Mouse (Mus musculus) right cerebral cortex, postnatal 14 days (tissue): ENCODE measurements at regions not wholly inside any gene's neighbourhood (a gene's known extent, or its start where the extent isn't known, plus 50 kb on each side); places are given as distances from the start of the nearest gene placed in this dataset.
"Not testable (repeated sequence)": the region's sequence is repeated elsewhere in the genome, so short reads cannot be mapped to it uniquely, and the experiment has no call there.

Source experiments
- DNase-seq: peaks from one replicate; pipeline ENCODE4 v3.0.0; 2022

GRCm38 (mm10) chr15:93094202-93095135 lies 180.5 kb downstream of the Gxylt1 start:
- DNase-seq, result no peak

DNA sequence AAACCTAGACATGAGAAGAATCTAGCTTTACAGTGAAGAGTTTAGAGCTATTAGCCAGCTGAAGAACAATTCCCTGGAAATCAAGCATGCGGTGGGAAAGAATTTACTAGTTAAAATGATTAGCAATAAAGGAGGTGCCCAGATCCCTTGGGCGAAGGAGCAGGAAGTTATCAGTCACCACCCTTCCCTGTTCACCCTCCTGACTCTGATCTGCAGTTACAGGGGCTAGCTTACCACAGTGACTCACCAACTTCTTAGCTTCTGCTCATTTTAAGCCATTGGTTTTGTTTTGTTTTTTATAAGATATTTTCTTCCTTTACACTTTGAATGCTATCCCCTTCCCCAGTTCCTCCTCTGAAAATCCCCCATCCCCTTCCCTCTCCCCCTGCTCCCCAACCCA lies 183.6 kb downstream of the Gxylt1 start:
- DNase-seq, result no peak

GRCm38 (mm10) chr15:93089347-93089746 lies 185.6 kb downstream of the Gxylt1 start:
- DNase-seq, result peak; percentile 77

GRCm38 (mm10) chr15:93084967-93085617 lies 189.9 kb downstream of the Gxylt1 start:
- peak; percentile 32 for DNase-seq

DNA sequence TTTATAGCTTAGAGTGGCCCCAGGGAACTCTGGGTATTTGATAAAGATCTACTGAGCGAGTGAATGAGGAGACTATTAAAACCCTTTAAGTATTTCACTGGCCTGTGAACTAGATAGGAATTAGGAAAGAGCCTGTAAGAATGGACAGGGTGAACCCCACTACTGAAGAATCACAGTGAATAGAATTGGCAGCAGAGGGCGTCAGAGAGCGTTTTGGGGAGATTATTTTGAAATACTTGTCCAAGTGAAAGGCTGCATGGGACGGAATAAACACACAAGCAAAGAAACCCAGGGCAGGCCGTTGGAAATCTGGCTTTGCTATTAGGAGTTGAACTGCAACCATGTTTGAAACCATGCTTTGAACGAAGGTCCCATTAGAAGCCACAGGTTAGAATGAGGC lies 200.9 kb downstream of the Gxylt1 start:
- DNase-seq, result no peak

GRCm38 (mm10) chr15:93062213-93063131 lies 212.5 kb downstream of the Gxylt1 start:
- no peak for DNase-seq

- no peak for DNase-seq
Observed at GRCm38 (mm10) chr15:93053471-93053870, 221.5 kb downstream of the Gxylt1 start.

- no peak for DNase-seq
Observed at GRCm38 (mm10) chr15:93027185-93027584, 247.8 kb downstream of the Gxylt1 start.

DNA sequence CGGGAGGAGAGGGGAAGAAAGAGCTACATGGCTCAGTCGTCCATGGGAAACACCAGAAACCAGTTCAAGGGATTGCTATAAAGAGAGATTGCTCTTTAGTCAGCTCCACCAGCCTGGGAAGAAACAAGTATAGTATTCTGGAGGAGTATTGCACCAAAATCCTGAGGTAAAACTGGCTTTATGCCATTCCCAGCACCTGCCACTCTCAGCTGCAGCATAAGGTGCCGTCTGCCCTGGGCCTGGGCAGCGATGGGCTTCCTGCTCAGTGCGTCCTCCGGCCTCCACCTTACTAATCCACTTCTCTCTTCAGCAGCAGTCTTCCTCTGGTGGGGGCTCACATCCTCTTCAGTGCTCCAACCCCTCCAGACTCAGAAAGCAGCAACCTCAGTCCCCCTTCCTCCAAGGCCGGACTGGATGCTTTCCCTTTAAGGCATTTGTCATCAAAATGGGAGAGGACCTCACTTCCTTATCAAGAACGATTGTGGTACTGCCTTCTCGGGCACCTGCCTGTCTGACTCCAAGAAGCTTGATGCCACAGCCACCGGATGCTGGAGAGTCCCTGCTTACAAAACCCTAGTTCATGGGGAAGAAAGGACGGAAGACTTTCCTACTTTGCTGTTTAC lies 248.4 kb downstream of the Gxylt1 start:
- no peak for DNase-seq

GRCm38 (mm10) chr15:93025791-93026190 lies 249.2 kb downstream of the Gxylt1 start:
- no peak for DNase-seq

DNA sequence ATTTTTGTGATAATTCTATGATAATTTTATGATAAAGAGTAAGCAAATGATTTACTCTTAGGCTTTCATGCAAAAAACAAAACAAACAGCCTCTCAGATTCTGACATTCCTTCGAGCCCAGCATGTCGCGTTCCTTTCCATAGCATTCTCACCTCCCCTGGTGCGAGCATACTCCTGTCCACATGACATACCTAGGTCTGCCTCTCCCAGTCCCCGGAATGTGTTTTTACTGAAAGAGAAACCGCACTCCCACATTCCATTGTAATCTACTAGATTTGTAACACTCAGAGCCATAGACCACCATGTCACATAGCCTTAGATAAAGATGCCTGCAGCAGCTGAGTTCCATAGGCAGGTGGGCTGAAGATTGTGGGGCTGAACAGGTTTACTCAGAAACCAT lies 250.8 kb downstream of the Gxylt1 start:
- DNase-seq, result no peak

GRCm38 (mm10) chr15:93011166-93011565 lies 263.8 kb downstream of the Gxylt1 start:
- DNase-seq, result no peak

GRCm38 (mm10) chr15:93010629-93011028 lies 264.4 kb downstream of the Gxylt1 start:
- DNase-seq, result no peak

DNA sequence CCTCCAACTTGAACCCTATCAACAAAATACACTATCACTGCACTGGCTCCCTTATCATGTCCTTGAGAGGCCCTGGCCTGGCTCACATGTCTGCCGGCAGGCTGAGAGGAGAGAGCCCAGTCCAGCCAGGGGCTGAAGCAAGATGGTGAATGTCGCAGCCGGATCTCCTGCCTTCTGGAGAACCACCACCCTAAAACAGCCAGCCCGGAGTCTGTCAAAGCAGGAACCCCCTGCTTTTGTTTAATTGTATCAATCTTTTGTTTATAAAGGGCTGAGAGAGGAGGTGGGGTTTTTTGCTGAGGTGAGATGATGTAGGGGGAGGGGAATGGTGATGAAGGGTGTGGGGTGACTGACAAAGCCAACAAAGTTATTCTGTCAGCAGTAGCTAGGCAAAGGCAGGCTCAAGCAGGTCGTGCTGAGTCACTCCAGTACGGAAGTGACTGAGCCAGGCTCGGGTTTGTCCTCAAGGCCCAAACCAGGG lies 269.2 kb downstream of the Gxylt1 start:
- no peak for DNase-seq

DNA sequence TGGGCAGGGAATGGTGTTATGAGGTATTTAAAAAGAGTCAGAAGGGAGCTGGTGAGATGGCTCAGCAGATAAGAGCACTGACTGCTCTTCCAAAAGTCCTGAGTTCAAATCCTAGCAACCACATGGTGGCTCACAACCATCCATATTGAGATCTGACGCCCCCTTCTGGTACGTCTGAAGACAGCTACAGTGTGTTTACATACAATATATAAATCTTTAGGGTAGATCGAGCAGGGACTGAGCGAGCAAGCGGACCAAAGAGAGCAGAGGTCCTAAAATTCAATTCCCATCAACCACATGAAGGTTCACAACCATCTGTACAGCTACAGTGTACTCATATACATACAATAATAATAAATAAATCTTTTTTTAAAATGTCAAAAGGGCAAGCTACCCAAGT lies 269.8 kb downstream of the Gxylt1 start:
- not testable (repeated sequence) for DNase-seq

DNA sequence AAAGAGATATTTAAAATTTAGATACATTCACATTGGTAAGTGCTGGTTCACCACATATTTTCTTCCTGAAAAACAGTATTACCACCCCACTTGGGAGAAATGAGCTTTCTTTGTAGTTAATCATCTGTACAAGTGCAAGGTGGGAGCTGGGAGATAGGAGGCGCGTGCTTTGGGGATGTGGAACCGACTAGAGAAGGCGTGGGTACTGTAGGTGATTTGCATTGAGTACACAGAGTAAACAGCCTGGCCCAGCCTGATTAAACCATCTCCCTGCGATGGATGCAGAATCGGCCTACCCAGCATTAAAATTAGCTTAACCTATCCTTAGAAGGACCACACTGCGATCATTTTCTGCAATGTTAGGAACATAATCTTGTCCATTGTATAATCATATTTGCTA lies 270.4 kb downstream of the Gxylt1 start:
- DNase-seq, result no peak

- no peak for DNase-seq
Observed at GRCm38 (mm10) chr15:93003233-93003632, 271.7 kb downstream of the Gxylt1 start.

DNA sequence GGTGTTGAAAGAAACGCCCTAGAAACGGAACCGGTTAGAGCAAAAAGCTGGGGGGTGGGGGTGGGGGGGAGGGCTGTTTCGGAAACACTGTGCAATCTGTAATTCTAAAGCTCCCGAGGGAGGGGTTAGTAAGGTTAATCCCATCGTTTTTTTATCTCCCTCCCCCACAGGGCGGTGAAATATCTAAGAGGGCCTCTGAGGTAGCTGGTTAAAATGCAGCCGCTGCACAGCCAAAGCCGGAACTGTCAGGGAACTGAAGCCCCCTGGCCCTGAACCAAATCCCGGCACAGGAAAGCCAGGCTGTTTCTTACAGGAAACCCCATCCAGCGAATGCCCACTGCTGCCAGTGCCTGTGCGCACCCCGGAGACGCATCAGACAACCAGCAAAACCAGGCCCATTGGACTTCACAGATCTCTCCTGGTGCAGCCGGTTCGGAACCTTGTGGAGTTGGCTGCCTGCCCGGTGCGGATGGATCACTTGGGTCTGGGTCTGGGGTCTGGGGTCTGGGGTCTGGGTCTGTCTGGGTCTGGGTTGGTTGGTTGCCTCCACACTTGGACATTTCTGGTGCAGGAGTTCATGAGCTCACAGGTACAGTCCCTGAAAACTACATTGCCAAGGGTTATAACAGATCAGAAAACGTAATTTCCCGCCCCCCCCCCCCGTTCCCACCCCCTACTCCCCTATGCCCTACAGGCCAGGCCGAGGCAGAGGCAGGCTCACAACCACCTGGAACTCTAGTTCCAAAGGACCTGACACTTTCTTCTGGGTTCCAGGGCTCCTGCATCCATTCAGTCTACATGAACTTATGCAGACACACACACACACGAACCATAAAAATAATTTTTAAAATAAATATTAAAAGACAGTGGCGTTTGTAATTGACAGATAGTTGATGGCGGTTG lies 272.7 kb downstream of the Gxylt1 start:
- peak; percentile 72 for DNase-seq

DNA sequence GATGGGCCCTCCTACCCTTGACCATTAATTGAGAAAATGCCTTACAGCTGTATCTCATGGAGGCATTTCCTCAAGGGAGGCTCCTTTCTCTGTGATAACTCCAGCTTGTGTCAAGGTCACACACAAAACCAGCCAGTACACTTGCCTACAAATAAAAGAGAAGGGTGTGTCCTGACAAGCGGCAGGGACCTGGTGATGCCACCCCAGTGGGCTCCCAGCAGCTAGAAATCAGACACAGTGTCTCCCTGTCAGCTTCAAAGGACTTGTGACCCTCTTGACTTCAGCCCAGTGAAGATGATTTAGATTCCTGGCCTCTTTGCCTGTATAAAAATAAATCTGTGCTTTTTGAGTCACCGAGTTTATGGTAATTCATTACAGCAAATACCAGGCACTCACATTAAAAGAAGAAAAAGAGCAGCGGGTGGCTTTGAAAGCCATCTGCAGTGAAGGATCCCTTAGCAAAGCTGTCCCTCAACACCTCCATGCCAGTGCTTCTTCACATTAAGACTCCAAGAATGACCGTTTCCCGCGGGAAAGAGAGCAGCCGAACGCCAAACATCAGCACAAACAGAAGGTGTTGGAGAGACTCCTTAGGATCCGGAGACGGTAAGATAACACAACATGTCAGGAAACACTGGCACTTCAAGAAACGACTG lies 273.5 kb downstream of the Gxylt1 start:
- DNase-seq, result no peak

GRCm38 (mm10) chr15:93000121-93000520 lies 274.9 kb downstream of the Gxylt1 start:
- DNase-seq, result no peak

GRCm38 (mm10) chr15:92997933-92998332 lies 277.0 kb downstream of the Gxylt1 start:
- DNase-seq, result no peak
